Mouse (Mus musculus): Measurements from ENCODE around the gene Inpp5e. TPM values are rescaled to one million over a fixed set of nuclear protein-coding genes. Genes with fewer than 3 reads are reported as not detected.

Gene Inpp5e
- polyA plus RNA-seq, 1 experiment: 60.2 TPM

DNA sequence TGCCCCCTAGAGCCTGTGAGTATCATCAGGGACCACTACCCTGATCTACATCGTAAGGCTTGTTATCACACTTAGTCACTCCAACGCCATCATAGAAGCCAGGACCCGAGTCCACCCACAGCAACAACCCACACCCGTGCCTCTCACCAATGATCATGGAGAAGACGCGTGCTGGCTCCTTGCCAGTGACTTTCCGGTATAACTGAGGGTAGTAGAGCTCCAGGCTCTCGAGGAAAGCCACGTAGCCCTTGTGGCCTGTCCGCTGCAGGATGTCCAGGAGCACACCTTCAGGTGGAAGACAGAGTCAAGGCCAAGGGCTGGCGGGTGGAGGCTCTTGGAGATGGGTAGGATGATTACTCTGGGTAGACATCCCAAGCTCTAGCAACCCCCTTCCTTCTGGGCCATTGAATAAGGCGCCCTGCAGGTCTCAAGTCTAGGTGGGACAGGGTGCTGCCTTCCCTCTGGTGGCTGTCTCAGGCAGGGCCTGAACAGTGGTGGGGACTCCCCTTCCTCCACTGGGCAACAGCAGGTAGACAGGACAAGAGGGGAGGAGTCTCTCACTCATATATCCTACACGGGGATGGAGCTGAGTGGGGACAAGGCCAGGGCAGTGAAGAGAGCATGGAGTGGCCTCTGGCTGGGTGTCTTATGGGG is 50.2 kb downstream of the Inpp5e start:
- DNase-seq: peak in 1 of 2 experiments; percentile 19
- Histone ChIP-seq H3K27me3 (ENCODE audit: control insufficient read depth, insufficient read depth, low read length) (no peaks in the 10 kb centered on the region), H3K27ac (ENCODE audit: insufficient read depth, low read length) (no peak overlapping the region), H3K4me3 (replicated peaks; ENCODE audit: insufficient read depth, low read depth, low read length) (no peak overlapping the region), H3K4me1 (ENCODE audit: control insufficient read depth, insufficient read depth, low read length) (peaks cover 29% of the 10 kb centered on the region)
- 81% methylated on average over 13 of the region's 13 CpGs for WGBS
- TF ChIP-seq POLR2A (IDR thresholded peaks at IDR 0.05; ENCODE audit: borderline replicate concordance, insufficient read depth, low read length): no peak

DNA sequence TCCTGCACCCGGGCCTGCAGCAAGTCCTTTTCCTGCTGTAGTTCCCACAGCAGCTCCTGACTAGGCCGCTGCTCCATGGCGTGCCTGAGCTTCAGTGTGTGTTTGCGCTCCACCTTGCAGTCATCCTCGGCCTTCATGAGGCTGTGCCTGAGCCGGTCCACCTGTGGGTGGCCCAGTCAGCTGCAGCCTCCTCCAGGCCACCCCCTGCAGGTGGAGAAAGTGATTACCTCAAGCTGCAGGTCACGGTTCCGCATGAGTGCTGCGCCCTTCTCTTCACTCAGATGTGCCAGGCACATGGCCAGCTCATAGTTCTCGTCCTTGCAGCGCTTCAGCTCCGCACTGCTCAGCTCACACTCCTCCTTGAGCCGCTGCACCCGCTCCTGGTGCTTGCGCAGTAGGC is 51.5 kb downstream of the Inpp5e start:
- no peaks in the 10 kb centered on the region for H3K27me3 ChIP-seq (ENCODE audit: control insufficient read depth, insufficient read depth, low read length)
- no peak overlapping the region for H3K4me3 ChIP-seq (replicated peaks; ENCODE audit: insufficient read depth, low read depth, low read length)
- no peak overlapping the region for H3K27ac ChIP-seq (ENCODE audit: insufficient read depth, low read length)
- WGBS: 40% methylated on average over 15 of the region's 15 CpGs
- H3K4me1 ChIP-seq (ENCODE audit: control insufficient read depth, insufficient read depth, low read length): peaks cover 36% of the 10 kb centered on the region
- peak in 1 of 2 experiments; percentile 33 for DNase-seq
- no peak for TF ChIP-seq POLR2A (IDR thresholded peaks at IDR 0.05; ENCODE audit: borderline replicate concordance, insufficient read depth, low read length)
- no peak for TF ChIP-seq CTCF (IDR thresholded peaks at IDR 0.05; ENCODE audit: borderline replicate concordance, insufficient read depth, low read depth, low read length)

DNA sequence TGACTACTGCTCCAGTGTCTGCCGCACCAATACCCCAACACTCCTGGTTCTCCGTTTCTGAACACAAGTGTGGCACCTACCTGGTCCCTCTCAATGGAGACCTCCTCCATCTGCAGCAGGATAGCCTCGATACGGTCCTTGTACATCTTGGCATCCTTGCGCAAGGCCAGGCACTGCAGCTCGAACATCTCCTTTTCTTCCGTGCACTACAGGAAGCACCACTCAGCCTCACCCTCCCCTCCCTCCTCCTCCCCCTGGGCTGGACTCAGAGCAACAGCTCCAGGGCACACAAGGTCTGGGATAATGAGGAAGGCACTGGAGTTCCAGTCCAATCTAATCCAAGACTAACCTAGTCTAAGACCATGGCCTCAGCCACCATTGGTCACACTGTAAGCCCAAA is 52.3 kb downstream of the Inpp5e start:
- WGBS: 74% methylated on average over 7 of the region's 7 CpGs
- H3K27ac ChIP-seq (ENCODE audit: insufficient read depth, low read length): no peak overlapping the region
- no peak for DNase-seq
- no peaks in the 10 kb centered on the region for H3K27me3 ChIP-seq (ENCODE audit: control insufficient read depth, insufficient read depth, low read length)
- H3K4me3 ChIP-seq (replicated peaks; ENCODE audit: insufficient read depth, low read depth, low read length): no peak overlapping the region
- no peak for TF ChIP-seq CTCF (IDR thresholded peaks at IDR 0.05; ENCODE audit: borderline replicate concordance, insufficient read depth, low read depth, low read length)
- TF ChIP-seq POLR2A (IDR thresholded peaks at IDR 0.05; ENCODE audit: borderline replicate concordance, insufficient read depth, low read length): no peak
- H3K4me1 ChIP-seq (ENCODE audit: control insufficient read depth, insufficient read depth, low read length): peaks cover 36% of the 10 kb centered on the region

- no peak overlapping the region for H3K27ac ChIP-seq (ENCODE audit: insufficient read depth, low read length)
- H3K4me3 ChIP-seq (replicated peaks; ENCODE audit: insufficient read depth, low read depth, low read length): no peak overlapping the region
- no peak for TF ChIP-seq CTCF (IDR thresholded peaks at IDR 0.05; ENCODE audit: borderline replicate concordance, insufficient read depth, low read depth, low read length)
- TF ChIP-seq POLR2A (IDR thresholded peaks at IDR 0.05; ENCODE audit: borderline replicate concordance, insufficient read depth, low read length): no peak
- no peak for DNase-seq
- no peaks in the 10 kb centered on the region for H3K27me3 ChIP-seq (ENCODE audit: control insufficient read depth, insufficient read depth, low read length)
- H3K4me1 ChIP-seq (ENCODE audit: control insufficient read depth, insufficient read depth, low read length): peaks cover 37% of the 10 kb centered on the region
- 90% methylated on average over 4 of the region's 4 CpGs for WGBS
Observed at GRCm38 (mm10) chr2:26356231-26356630, 52.8 kb downstream of the Inpp5e start.

GRCm38 (mm10) chr2:26354401-26354800 is 54.6 kb downstream of the Inpp5e start:
- H3K4me1 ChIP-seq (ENCODE audit: control insufficient read depth, insufficient read depth, low read length): peaks cover 40% of the 10 kb centered on the region
- no peaks in the 10 kb centered on the region for H3K27me3 ChIP-seq (ENCODE audit: control insufficient read depth, insufficient read depth, low read length)
- TF ChIP-seq POLR2A (IDR thresholded peaks at IDR 0.05; ENCODE audit: borderline replicate concordance, insufficient read depth, low read length): no peak
- TF ChIP-seq CTCF (IDR thresholded peaks at IDR 0.05; ENCODE audit: borderline replicate concordance, insufficient read depth, low read depth, low read length): no peak
- H3K4me3 ChIP-seq (replicated peaks; ENCODE audit: insufficient read depth, low read depth, low read length): no peak overlapping the region
- 74% methylated on average over 4 of the region's 4 CpGs for WGBS
- peak in 1 of 2 experiments; percentile 15 for DNase-seq
- no peak overlapping the region for H3K27ac ChIP-seq (ENCODE audit: insufficient read depth, low read length)

DNA sequence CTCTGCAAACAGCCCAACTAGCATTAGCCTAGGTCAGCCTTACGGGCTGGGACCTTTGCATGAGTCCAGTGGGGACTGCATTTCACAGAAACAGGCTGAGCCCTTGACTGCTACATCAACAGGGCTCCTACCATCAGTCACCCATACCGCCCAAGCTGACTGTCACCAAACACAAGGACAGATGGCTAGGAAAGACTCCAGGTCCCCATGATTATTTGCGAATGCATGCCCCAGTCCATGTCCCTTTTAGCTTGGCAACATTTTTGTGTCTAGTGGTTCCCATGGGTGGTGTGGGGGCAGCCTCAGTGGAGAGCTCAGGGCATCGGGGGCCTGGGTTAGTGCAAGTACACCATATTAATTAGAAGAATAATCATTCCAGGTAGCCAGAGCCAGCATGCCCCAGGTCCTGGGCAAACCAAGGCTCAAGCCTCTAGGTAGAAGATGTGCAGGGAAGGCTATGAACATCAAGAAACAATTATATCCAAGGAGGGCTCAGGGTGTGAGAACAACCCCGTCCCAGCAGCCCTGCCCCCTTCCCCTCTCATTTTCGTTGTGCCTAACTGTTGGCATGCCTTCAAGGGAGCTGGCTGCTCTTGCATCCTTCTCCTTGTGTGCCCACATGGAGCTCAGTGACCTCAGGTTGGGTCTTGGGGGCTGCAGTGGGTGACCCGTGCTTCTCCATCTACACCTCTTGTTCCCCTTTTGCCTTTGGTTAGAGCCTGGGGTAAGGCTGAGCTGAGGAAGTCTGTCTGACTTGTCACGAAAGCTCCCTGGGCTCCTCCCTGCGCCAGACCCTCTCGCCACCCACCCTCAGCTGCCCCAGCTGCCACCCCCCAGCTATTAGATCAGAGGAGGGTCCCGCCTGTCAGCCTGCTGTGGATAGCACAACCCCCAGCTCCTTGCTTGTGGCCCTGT is 55.7 kb downstream of the Inpp5e start:
- TF ChIP-seq POLR2A (IDR thresholded peaks at IDR 0.05; ENCODE audit: borderline replicate concordance, insufficient read depth, low read length) (no peak), CTCF (IDR thresholded peaks at IDR 0.05; ENCODE audit: borderline replicate concordance, insufficient read depth, low read depth, low read length) (no peak)
- DNase-seq: peak; percentile 60 to 66
- H3K27ac ChIP-seq (ENCODE audit: insufficient read depth, low read length): peak overlapping the region; percentile 56
- H3K4me1 ChIP-seq (ENCODE audit: control insufficient read depth, insufficient read depth, low read length): peaks cover 40% of the 10 kb centered on the region
- 41% methylated on average over 11 of the region's 11 CpGs for WGBS
- peak overlapping the region; percentile 82 for H3K4me3 ChIP-seq (replicated peaks; ENCODE audit: insufficient read depth, low read depth, low read length)
- H3K27me3 ChIP-seq (ENCODE audit: control insufficient read depth, insufficient read depth, low read length): no peaks in the 10 kb centered on the region

DNA sequence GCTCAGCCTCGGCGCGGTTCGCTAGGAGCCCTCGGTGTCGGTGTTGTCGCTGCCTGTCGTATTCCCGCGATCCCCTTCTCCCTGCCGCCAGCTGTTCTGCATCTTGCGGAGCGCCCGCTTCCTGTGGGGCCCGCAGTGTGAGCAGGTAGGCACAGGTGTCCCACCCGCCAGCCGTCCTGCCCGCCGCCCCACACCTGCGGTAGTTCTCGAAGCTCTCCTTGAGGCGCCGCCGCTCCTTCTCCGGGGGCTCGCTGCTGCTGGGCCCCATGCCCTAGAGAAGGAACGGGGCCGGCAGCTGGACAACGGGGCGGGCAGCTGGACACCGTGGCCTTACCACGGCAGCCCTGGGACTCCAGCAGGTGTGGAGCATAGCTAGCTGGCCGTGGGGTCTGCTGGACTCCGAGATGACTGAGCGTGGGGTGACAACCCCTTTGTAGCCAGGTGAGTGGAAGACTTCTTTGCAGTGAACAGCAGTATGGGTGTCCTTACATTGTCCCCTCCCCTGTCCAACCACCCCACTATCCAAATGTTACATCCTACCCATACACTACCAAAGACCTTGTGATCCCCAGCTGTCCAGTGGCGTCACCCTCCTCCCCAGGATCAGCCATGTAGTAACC is 56.6 kb downstream of the Inpp5e start:
- DNase-seq: no peak
- Histone ChIP-seq H3K4me1 (ENCODE audit: control insufficient read depth, insufficient read depth, low read length) (peaks cover 34% of the 10 kb centered on the region), H3K27ac (ENCODE audit: insufficient read depth, low read length) (peak overlapping the region; percentile 56), H3K4me3 (replicated peaks; ENCODE audit: insufficient read depth, low read depth, low read length) (peak overlapping the region; percentile 82), H3K27me3 (ENCODE audit: control insufficient read depth, insufficient read depth, low read length) (no peaks in the 10 kb centered on the region)
- WGBS: under 1% methylated on average over 36 of the region's 36 CpGs
- TF ChIP-seq CTCF (IDR thresholded peaks at IDR 0.05; ENCODE audit: borderline replicate concordance, insufficient read depth, low read depth, low read length) (no peak), POLR2A (IDR thresholded peaks at IDR 0.05; ENCODE audit: borderline replicate concordance, insufficient read depth, low read length) (no peak)
